Mouse (Mus musculus): ENCODE measurements around the gene Nlrp9c. TPM values are rescaled to one million over a fixed set of nuclear protein-coding genes. Genes with fewer than 3 reads are reported as not detected.
"Not testable (repeated sequence)": the region's sequence is repeated elsewhere in the genome, so short reads cannot be mapped to it uniquely, and the experiment has no call there.

Nlrp9c gene
- polyA plus RNA-seq, 1 experiment from 2014 or later, result not detected

DNA sequence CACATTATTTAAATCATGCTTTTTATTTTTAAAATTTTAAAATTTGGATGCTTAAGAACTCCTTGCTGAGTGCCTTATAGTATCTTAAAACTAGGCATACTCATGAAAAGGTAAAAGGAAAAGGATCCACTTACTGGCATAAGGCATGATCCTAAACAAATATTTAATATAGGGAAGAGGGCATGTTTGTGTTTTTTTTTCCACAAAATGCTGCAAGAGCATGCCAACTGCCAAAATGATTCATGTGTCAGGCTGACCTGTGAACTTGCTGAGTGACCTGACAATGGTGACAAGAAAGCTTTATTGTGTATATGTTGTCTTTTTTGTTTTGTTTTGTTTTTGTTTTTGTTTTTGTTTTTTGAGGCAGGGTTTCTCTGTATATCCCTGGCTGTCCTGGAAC lies 53.3 kb downstream of the Nlrp9c start:
- not testable (repeated sequence) for ATAC-seq (replicated peaks; ENCODE audit: insufficient number of reproducible peaks, low FRiP score, low TSS enrichment); H3K4me3 ChIP-seq (ENCODE audit: low read depth, low read length); H3K9me3 ChIP-seq (replicated peaks; ENCODE audit: control insufficient read depth, low read length); H3K9ac ChIP-seq (ENCODE audit: low read depth, low read length); H3K27ac ChIP-seq (ENCODE audit: low read depth, low read length); H3K27me3 ChIP-seq (ENCODE audit: control insufficient read depth, insufficient read depth, low read length); H3K36me3 ChIP-seq (ENCODE audit: control insufficient read depth, insufficient read depth, low read length); H3K4me1 ChIP-seq (ENCODE audit: control insufficient read depth, insufficient read depth, low read length); H3K4me2 ChIP-seq

DNA sequence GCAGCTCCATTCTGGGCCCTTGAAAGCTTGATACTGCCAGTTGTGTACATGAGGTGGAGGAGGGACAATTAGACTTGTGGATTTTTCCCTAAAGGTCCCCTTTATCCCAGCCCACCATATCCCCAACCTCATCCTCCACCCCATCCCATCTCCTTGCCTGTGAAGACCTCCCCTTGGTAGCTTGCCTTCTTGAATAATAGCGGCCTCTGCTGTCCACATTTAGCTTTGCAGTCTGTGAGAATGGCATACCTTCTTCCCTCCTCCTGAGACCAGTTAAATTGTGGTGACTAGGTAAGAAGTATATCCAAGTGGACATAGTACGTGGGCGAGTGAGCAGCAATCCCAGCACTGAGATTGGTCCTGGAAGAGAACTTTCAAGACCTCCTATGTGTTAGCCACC lies 83.1 kb downstream of the Nlrp9c start:
- not testable (repeated sequence) for H3K27ac ChIP-seq (ENCODE audit: low read depth, low read length); H3K9me3 ChIP-seq (replicated peaks; ENCODE audit: control insufficient read depth, low read length); H3K9ac ChIP-seq (ENCODE audit: low read depth, low read length); H3K4me1 ChIP-seq (ENCODE audit: control insufficient read depth, insufficient read depth, low read length); H3K4me3 ChIP-seq (ENCODE audit: low read depth, low read length); ATAC-seq (replicated peaks; ENCODE audit: insufficient number of reproducible peaks, low FRiP score, low TSS enrichment); H3K36me3 ChIP-seq (ENCODE audit: control insufficient read depth, insufficient read depth, low read length); H3K27me3 ChIP-seq (ENCODE audit: control insufficient read depth, insufficient read depth, low read length); H3K4me2 ChIP-seq
- whole genome bisulfite sequencing (ENCODE audit: insufficient replicate concordance), result 58% methylated on average over 3 of the region's 3 CpGs

DNA sequence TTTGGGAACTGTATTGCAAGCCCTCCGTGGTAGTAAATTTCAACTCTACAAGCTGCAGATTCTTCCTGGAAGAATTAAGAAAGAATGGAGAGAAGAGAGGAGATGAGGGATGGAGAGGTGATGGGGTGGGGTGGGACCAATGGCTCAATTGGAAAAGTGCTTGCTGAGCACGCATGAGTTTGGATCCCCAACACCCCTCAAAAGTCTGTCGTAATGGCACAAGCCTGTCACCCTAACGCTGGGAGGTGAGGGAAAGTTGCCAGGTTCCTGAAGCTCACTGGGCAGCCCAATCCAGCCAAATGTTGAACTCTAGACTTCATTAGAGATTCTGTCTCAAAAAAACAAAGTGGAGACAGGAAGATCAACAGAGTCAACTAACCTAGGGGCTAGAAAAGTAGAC lies 87.7 kb downstream of the Nlrp9c start:
- not testable (repeated sequence) for ATAC-seq (replicated peaks; ENCODE audit: insufficient number of reproducible peaks, low FRiP score, low TSS enrichment)
- WGBS (ENCODE audit: insufficient replicate concordance), result 70% methylated on average over 4 of the region's 4 CpGs

DNA sequence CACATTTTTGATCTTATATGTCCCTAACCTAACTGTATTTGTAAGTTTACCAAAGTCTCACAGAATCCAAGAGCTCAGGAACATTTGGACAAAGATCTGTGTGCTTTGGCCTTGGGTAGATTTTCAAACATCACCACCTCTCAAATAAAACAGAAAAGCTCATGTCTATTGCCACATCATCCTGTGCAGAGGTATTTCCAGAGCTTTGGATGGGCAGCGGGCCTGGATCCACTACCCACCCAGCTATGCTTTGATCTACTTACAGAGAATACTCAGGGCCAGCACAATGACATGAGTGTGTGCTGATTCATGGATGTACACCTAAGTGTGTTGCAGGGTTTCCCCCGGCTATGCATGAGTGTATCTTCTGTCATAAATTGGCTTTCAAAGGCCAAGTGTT lies 88.3 kb downstream of the Nlrp9c start:
- H3K27ac ChIP-seq (ENCODE audit: low read depth, low read length); H3K4me3 ChIP-seq (ENCODE audit: low read depth, low read length); H3K9me3 ChIP-seq (replicated peaks; ENCODE audit: control insufficient read depth, low read length); H3K4me1 ChIP-seq (ENCODE audit: control insufficient read depth, insufficient read depth, low read length); H3K27me3 ChIP-seq (ENCODE audit: control insufficient read depth, insufficient read depth, low read length); H3K36me3 ChIP-seq (ENCODE audit: control insufficient read depth, insufficient read depth, low read length); H3K4me2 ChIP-seq; H3K9ac ChIP-seq (ENCODE audit: low read depth, low read length); ATAC-seq (replicated peaks; ENCODE audit: insufficient number of reproducible peaks, low FRiP score, low TSS enrichment): not testable (repeated sequence)
- 73% methylated on average over 2 of the region's 2 CpGs for WGBS (ENCODE audit: insufficient replicate concordance)

More for the DNA sequence above, 87.7 kb downstream of the Nlrp9c start:
- not testable (repeated sequence) for H3K4me3 ChIP-seq (ENCODE audit: low read depth, low read length); H3K9ac ChIP-seq (ENCODE audit: low read depth, low read length); H3K27ac ChIP-seq (ENCODE audit: low read depth, low read length); H3K36me3 ChIP-seq (ENCODE audit: control insufficient read depth, insufficient read depth, low read length); H3K27me3 ChIP-seq (ENCODE audit: control insufficient read depth, insufficient read depth, low read length); H3K4me2 ChIP-seq; H3K9me3 ChIP-seq (replicated peaks; ENCODE audit: control insufficient read depth, low read length); H3K4me1 ChIP-seq (ENCODE audit: control insufficient read depth, insufficient read depth, low read length)

DNA sequence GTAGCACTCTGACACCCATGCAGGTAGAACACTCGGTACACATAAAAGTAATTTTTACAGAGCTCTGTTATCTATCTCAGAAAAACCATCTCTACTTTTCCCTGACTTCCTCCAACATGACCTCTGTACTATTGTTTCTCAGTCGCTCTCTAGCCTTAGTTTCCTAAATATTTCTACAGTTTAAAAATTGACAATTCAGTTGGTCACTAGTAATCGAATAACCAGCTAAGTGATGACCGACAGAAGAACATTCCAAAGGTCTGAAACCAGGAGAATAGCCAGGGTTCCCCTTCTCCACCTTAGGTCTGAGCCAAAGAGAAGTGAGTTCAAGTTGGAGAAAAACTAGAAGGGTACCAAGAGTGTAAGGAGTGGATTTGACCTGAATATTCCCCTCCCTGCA lies 91.7 kb downstream of the Nlrp9c start:
- H3K27ac ChIP-seq (ENCODE audit: low read depth, low read length); H3K9ac ChIP-seq (ENCODE audit: low read depth, low read length); H3K4me1 ChIP-seq (ENCODE audit: control insufficient read depth, insufficient read depth, low read length); H3K36me3 ChIP-seq (ENCODE audit: control insufficient read depth, insufficient read depth, low read length); H3K9me3 ChIP-seq (replicated peaks; ENCODE audit: control insufficient read depth, low read length); H3K27me3 ChIP-seq (ENCODE audit: control insufficient read depth, insufficient read depth, low read length); ATAC-seq (replicated peaks; ENCODE audit: insufficient number of reproducible peaks, low FRiP score, low TSS enrichment); H3K4me3 ChIP-seq (ENCODE audit: low read depth, low read length); H3K4me2 ChIP-seq: not testable (repeated sequence)
- WGBS (ENCODE audit: insufficient replicate concordance), result 76% methylated on average over 4 of the region's 4 CpGs

DNA sequence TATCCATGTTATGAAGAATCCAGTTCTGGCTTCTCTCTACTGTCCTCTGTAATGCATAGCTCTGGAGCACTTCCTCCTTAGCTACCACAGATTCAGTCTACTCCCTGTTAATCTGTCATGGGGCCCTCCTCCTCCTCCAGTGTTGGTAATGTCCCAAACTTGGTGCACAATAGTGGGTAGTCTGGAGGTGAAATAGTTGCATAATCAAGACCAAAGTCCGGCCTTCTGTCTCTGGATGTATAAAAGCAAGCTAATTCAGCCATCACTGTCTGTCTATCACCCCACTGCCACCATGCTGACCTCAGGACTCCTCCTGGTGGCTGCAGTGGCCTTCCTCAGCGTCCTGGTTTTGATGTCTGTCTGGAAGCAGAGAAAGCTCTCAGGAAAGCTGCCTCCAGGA lies 96.6 kb downstream of the Nlrp9c start, which contains the start of gene Cyp2a4:
TSS of gene Cyp2a4 (plus strand) at position 244 of the 400 bp plus-strand sequence.
- ATAC-seq (replicated peaks; ENCODE audit: insufficient number of reproducible peaks, low FRiP score, low TSS enrichment); H3K9me3 ChIP-seq (replicated peaks; ENCODE audit: control insufficient read depth, low read length); H3K4me3 ChIP-seq (ENCODE audit: low read depth, low read length); H3K4me1 ChIP-seq (ENCODE audit: control insufficient read depth, insufficient read depth, low read length); H3K27me3 ChIP-seq (ENCODE audit: control insufficient read depth, insufficient read depth, low read length); H3K4me2 ChIP-seq; H3K36me3 ChIP-seq (ENCODE audit: control insufficient read depth, insufficient read depth, low read length); H3K27ac ChIP-seq (ENCODE audit: low read depth, low read length); H3K9ac ChIP-seq (ENCODE audit: low read depth, low read length): not testable (repeated sequence)
- WGBS (ENCODE audit: insufficient replicate concordance), result 69% methylated on average over 2 of the region's 2 CpGs

DNA sequence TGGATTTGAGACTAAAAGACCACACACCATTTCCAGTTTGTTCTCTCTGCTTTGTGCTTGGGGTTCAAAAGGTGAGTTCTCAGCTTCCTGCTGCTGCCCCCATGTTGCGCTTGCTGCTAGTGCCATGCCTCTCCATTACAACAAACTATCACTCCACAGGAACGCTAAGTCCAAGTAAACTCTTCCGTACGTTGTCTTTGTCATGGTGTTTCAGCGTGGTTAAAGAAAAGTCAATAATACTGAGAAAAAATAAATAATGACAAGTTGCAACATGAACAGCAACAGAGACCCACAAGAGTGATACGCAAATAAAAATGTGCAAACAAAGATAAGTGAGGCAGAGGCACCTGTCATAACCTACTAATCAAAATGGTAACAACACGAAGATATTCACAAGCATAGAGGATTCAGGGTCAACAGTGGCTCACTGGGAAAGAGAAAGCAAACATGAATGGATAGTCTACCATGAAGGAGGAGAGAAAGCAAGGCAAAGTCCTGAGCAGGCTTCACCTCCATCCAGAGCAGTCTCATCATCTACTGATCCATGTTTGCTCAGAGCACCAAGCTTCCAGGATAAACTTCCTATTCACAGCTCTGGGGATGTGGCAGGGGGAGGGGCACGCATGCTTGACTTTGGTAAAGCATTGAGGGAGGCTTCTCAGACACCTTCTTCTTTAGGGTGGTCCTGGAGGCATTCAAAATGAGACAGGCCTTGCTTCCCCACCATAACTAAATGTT lies 99.9 kb downstream of the Nlrp9c start:
- 74% methylated on average over 8 of the region's 8 CpGs for WGBS (ENCODE audit: insufficient replicate concordance)
- H3K4me3 ChIP-seq (ENCODE audit: low read depth, low read length); H3K36me3 ChIP-seq (ENCODE audit: control insufficient read depth, insufficient read depth, low read length); ATAC-seq (replicated peaks; ENCODE audit: insufficient number of reproducible peaks, low FRiP score, low TSS enrichment); H3K27me3 ChIP-seq (ENCODE audit: control insufficient read depth, insufficient read depth, low read length); H3K4me2 ChIP-seq; H3K9ac ChIP-seq (ENCODE audit: low read depth, low read length); H3K27ac ChIP-seq (ENCODE audit: low read depth, low read length); H3K4me1 ChIP-seq (ENCODE audit: control insufficient read depth, insufficient read depth, low read length); H3K9me3 ChIP-seq (replicated peaks; ENCODE audit: control insufficient read depth, low read length): not testable (repeated sequence)

Other genes with a start within 250 kb of the Nlrp9c start
- not detected in 2 replicates for gene Cyp2b9, start 230.3 kb downstream of the Nlrp9c start, polyA plus RNA-seq (2014; fragmentation: Nextera tagmentation; extraction: Ambion mirVana)
- gene Vmn1r184, start 143.4 kb downstream of the Nlrp9c start, polyA plus RNA-seq (2014; fragmentation: Nextera tagmentation; extraction: Ambion mirVana), result not detected in 2 replicates
- not detected in 2 replicates for gene Cyp2a4, start 96.5 kb downstream of the Nlrp9c start, polyA plus RNA-seq (2014; fragmentation: Nextera tagmentation; extraction: Ambion mirVana)
- gene Nlrp4a, start 31.4 kb upstream of the Nlrp9c start, polyA plus RNA-seq (2014; fragmentation: Nextera tagmentation; extraction: Ambion mirVana), result not detected in 2 replicates
- gene Nlrp9a, start 131.3 kb upstream of the Nlrp9c start, polyA plus RNA-seq (2014; fragmentation: Nextera tagmentation; extraction: Ambion mirVana), result not detected in 2 replicates
- not detected in 2 replicates for gene Vmn1r185, start 214.8 kb upstream of the Nlrp9c start, polyA plus RNA-seq (2014; fragmentation: Nextera tagmentation; extraction: Ambion mirVana)